Mouse (Mus musculus): Measurements from ENCODE around the gene Gde1.

- no peak for TF ChIP-seq MAX (IDR thresholded peaks at IDR 0.05; ENCODE audit: low read depth)
- TF ChIP-seq E2F4 (IDR thresholded peaks at IDR 0.05; ENCODE audit: insufficient read depth): no peak
- no peak for TF ChIP-seq MYOG (IDR thresholded peaks at IDR 0.05; ENCODE audit: control insufficient read depth in 1 of 3, insufficient read depth in 1 of 3, insufficient read length in 2 of 3, low read depth in 2 of 3)
- no peak for TF ChIP-seq POLR2A (IDR thresholded peaks at IDR 0.05; ENCODE audit: insufficient read length, low read depth)
- no peak for TF ChIP-seq TCF12 (IDR thresholded peaks at IDR 0.05; ENCODE audit: insufficient read depth, poor library complexity, severe bottlenecking)
Measured at GRCm38 (mm10) chr7:118704001-118704850, 1.4 kb downstream of the Gde1 start.
